Mouse (Mus musculus) layer of hippocampus, adult 18-20 months (tissue): ENCODE measurements around the gene Git2. TPM values are rescaled to one million over a fixed set of nuclear protein-coding genes. Genes with fewer than 3 reads are reported as not detected.
A peak's percentile ranks its signal among the peaks of the same experiment; 100 is the strongest.

Source experiments
- DNase-seq, 2 experiments: peaks; one replicate each; pipeline ENCODE4 v3.0.0; 2022; ENCODE audit warnings: low spot score in 2 of 2
- total RNA-seq, 2 experiments: library from RNA; stranded (reverse); gene quantifications; 2 replicates each; pipeline ENCODE4 v1.2.3; 2021

Git2 gene
- total RNA-seq, 2 experiments from 2014 or later, result 44.5 to 45.6 TPM

GRCm38 (mm10) chr5:114721969-114722368, 53.3 kb downstream of the Git2 start:
- no peak for DNase-seq

DNA sequence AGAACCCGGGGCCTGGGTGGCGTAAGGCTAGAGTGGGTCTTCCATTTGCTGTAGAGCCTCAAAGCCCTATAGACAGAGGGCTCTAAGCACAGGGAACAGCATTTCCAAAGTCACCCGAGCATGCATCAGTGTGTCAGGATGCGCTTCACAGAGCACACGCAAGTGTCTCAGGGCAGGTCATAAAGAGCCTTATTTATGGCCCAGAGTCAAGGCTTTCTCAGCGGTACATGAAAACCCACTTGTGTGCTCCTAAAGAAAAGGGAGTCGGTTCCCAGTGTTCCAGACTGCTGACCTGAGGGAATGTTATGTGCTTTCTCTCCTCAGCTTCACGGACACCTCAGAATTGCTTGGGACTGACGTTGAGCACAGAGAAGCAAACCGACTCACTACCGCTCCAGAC, 54.5 kb downstream of the Git2 start:
- DNase-seq, result no peak

- no peak for DNase-seq
Observed at GRCm38 (mm10) chr5:114719928-114720270, 55.4 kb downstream of the Git2 start.

- no peak for DNase-seq
Observed at GRCm38 (mm10) chr5:114719003-114719927, 56.1 kb downstream of the Git2 start.

DNA sequence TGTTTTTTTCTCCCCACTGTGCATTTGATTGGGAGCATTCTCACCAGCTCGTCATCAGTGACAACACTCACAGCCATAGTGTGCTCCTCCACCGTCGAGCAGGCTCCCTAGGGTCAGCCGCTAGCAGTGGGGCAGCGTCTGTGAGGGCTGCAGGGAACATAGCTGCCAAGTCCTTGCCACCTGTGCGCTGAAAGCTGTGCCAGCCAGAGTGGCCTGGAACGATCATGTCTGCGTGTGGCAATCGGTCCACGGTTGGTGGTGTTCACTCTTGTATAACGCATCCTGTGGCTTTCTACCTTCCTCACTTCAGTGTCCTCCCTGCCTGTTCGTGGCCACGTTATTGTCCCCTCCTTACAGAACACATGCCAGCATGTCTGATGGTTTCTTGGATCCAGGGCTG, 56.8 kb downstream of the Git2 start:
- no peak for DNase-seq

GRCm38 (mm10) chr5:114717937-114718336, 57.4 kb downstream of the Git2 start:
- no peak for DNase-seq

DNA sequence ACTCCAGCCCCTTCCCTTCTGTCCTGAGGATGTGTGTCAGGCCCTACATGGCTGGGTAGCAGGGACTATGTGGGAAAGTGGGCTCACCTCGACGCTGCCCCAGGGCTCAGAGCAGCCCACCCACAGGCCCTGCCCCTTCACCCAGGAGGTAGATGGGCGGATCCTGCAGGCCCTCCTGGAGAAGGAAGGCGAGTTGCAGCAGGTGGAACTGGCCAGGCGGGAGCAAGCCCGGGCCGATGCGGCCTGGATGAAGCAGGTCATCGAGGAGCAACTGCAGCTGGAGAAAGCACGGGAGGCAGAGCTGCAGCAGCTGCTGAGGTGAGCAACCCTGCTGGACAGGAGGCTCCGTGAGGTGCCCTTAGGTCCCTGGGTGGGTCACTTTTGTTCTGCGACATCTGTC, 58.0 kb downstream of the Git2 start:
- no peak for DNase-seq

- no peak for DNase-seq
Observed at GRCm38 (mm10) chr5:114714551-114714950, 60.8 kb downstream of the Git2 start.

- no peak for DNase-seq
Observed at GRCm38 (mm10) chr5:114709357-114709756, 66.0 kb downstream of the Git2 start.

DNA sequence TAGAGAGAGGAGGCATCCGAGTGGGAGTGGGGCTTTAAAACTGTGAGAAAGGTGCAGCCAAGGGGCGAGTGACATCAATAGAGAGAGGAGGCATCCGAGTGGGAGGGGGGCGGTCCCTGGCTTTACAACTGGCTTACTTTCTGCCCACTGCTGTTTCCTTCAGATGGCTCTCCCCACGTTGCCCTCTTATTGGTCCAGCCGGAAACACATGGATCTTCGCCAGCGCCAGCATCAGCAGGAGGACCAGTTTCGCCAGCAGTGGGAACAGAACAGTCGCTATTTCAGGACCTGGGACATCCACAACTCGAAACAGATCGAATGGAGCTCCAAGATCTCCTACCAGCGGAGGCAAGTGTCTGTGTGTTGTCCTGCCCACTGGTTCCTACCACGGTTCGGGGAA, 66.8 kb downstream of the Git2 start:
- DNase-seq, result no peak

DNA sequence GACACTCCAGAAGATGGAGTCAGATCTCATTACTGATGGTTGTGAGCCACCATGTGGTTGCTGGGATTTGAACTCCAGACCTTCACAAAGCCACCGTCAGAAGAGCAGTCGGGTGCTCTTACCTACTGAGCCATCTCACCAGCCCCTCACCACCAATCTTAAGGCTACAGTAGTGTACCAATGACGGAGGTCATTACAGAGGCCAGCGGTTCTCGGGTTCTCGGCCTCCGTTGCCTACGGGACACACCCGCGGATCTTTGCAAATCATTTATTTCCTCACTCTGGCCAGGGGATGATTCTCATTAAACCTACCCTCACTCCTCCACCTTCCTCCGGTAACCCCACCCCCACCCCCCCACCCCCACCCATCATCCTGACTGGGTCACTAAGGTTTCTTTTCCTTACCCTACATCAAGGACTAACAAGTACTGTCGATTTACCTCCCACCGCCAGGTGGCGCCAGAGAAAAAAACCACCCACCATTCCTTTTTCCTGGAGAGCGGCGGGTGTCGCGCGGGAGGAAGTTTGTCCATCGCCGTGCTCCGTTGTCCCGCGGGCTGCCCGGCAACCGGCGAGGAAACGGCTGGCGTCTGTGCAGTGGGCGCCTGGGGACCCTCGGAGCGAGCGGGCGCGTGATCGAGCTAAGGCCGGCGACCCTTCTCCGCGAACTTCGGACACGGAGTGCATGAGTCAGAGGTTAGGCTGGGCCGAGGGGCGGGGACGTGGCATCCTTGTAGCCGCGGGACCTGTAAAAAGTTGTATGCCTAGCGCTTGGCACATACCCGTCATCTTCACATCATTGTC, 67.8 kb downstream of the Git2 start, which contains the start of gene Tchp:
Gene Tchp (plus strand): TSS at position 496 of the 804 bp plus-strand sequence.
- DNase-seq, result peak; percentile 87 to 95

DNA sequence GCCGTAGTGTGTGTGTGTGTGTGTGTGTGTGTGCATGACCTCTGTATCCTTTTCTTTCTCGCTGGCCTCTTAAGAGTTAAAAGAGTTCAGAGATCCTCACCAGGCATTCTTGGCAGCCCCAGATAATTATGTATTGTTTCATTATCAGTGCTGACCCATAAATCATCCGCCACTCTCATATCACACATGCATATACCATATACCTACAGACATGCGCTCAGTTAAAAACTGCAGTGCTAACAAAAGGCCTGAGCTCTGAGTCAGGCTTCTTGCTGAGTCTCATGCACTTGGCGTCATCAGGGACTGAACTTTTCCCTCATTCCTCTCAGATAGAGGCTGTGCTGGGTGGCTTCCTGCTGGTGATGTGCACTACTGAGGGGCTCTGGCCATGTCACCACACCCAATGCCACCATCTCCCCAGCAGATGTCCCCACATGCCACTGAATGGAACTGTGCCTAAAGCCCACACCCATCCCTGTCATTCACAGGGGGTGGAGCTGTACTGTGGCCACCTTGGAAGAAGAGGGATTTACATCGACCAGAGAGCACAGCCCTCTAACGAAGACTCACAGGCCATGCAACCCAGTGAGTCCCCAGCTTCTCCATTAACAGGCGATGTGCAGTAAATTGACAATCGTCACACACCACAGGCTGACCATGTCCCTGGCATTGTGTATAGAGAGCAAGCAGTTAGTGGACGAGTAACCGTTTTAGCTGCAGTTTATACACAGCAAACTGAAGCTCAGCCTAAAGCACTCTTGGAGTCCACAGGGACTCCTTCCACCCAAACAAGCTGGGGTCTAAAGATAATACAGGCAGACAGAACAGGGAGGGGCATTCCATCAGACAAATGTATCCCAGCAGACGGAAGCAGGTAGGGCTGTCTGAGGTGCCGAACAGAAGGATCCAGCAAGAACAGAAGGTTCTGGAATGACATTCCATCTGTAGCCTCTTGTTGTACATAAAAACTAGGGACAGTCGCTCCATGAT, 72.6 kb downstream of the Git2 start:
- DNase-seq, result no peak

DNA sequence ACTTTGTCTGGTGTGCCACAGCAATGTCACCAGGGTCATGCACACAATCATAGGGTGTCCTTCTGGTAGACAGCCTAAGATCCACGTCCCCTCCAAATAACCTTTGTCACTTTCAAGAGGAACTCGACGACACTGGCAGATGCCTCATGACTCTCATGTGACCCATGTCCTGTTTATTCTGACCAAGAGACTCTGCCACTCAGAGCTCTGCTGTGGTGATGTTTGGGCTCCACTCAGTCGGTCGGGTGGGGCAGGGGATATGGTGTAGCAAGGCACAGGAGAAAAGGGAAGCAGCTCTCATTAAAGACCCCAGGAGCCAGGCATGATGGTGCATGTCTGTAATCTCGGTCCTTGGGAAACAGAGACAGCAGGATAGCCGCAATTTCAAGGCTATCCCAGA, 76.3 kb downstream of the Git2 start:
- DNase-seq, result no peak

GRCm38 (mm10) chr5:114698044-114698746, 77.1 kb downstream of the Git2 start:
- peak; percentile 80 to 81 for DNase-seq

GRCm38 (mm10) chr5:114696939-114697338, 78.4 kb downstream of the Git2 start:
- no peak for DNase-seq

GRCm38 (mm10) chr5:114695775-114696174, 79.5 kb downstream of the Git2 start:
- no peak for DNase-seq

GRCm38 (mm10) chr5:114690633-114691567, 84.4 kb downstream of the Git2 start, which contains the start of gene Gltp:
Gene Gltp, minus strand, starts transcription at chr5:114690984.
- peak; percentile 92 to 95 for DNase-seq

DNA sequence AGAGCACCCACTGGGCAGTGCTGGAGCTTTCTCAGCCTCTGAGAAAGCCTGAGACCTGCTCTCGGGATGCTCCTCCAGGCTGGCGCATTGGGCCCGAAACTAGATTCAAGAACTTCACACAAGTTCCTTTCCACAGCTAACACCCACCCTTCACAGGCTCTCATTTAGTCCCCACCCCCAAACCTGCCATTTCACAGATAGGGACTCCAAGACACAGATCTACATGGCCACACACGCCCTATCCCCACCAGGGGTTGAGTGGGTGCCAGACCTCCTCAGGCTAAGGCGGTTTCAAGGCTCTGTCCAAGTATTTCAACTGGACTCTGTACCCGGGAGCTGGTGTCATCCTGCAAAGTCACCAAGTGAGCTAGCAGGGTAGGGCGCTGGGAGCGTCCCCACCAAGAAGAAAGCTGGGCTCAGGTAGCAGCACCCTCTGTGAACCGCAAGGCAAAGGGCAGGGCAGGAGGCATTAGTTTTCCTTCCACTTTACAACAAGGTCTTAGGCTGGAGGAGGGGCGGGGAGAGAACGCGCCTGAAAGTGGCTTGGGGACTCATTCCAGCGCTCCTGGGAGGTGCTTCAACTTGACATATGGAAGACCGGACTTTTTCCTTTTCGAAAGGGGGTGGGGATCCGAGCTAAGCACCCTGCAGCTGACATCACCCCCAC, 85.5 kb downstream of the Git2 start:
- DNase-seq, result no peak

GRCm38 (mm10) chr5:114688703-114689102, 86.6 kb downstream of the Git2 start:
- DNase-seq, result no peak
